Mouse (Mus musculus): Measurements from ENCODE around the gene 4930519P11Rik. TPM values are rescaled to one million over a fixed set of nuclear protein-coding genes. Genes with fewer than 3 reads are reported as not detected.

4930519P11Rik gene
- polyA plus RNA-seq, 1 experiment from 2014 or later: 0.72 TPM

GRCm38 (mm10) chr2:154638521-154638920, 25.3 kb upstream of the 4930519P11Rik start:
- Histone ChIP-seq H3K36me3 (ENCODE audit: control insufficient read depth, insufficient read depth, low read length) (peaks cover 14% of the 10 kb centered on the region), H3K27ac (ENCODE audit: low read depth, low read length) (no peak overlapping the region), H3K9me3 (replicated peaks; ENCODE audit: control insufficient read depth, low read length) (no peaks in the 10 kb centered on the region), H3K27me3 (ENCODE audit: control insufficient read depth, insufficient read depth, low read length) (no peaks in the 10 kb centered on the region), H3K9ac (ENCODE audit: low read depth, low read length) (no peak overlapping the region), H3K4me2 (no peak overlapping the region), H3K4me1 (ENCODE audit: control insufficient read depth, insufficient read depth, low read length) (0 out of 2 replicates have a peak, but pooled peaks cover 3% of the 10 kb centered on the region), H3K4me3 (ENCODE audit: low read depth, low read length) (no peak overlapping the region)
- ATAC-seq (replicated peaks; ENCODE audit: insufficient number of reproducible peaks, low FRiP score, low TSS enrichment): no peak
- WGBS (ENCODE audit: insufficient replicate concordance): 88% methylated on average over 3 of the region's 3 CpGs

- WGBS (ENCODE audit: insufficient replicate concordance): 85% methylated on average over 2 of the region's 2 CpGs
- no peak overlapping the region for H3K4me2 ChIP-seq
- H3K36me3 ChIP-seq (ENCODE audit: control insufficient read depth, insufficient read depth, low read length): peaks cover 12% of the 10 kb centered on the region
- H3K27me3 ChIP-seq (ENCODE audit: control insufficient read depth, insufficient read depth, low read length): no peaks in the 10 kb centered on the region
- H3K27ac ChIP-seq (ENCODE audit: low read depth, low read length): no peak overlapping the region
- no peaks in the 10 kb centered on the region for H3K9me3 ChIP-seq (replicated peaks; ENCODE audit: control insufficient read depth, low read length)
- H3K9ac ChIP-seq (ENCODE audit: low read depth, low read length): no peak overlapping the region
- H3K4me1 ChIP-seq (ENCODE audit: control insufficient read depth, insufficient read depth, low read length): no peaks in the 10 kb centered on the region
- no peak overlapping the region for H3K4me3 ChIP-seq (ENCODE audit: low read depth, low read length)
- ATAC-seq (replicated peaks; ENCODE audit: insufficient number of reproducible peaks, low FRiP score, low TSS enrichment): no peak
Measured at GRCm38 (mm10) chr2:154635826-154636225, 22.6 kb upstream of the 4930519P11Rik start.

DNA sequence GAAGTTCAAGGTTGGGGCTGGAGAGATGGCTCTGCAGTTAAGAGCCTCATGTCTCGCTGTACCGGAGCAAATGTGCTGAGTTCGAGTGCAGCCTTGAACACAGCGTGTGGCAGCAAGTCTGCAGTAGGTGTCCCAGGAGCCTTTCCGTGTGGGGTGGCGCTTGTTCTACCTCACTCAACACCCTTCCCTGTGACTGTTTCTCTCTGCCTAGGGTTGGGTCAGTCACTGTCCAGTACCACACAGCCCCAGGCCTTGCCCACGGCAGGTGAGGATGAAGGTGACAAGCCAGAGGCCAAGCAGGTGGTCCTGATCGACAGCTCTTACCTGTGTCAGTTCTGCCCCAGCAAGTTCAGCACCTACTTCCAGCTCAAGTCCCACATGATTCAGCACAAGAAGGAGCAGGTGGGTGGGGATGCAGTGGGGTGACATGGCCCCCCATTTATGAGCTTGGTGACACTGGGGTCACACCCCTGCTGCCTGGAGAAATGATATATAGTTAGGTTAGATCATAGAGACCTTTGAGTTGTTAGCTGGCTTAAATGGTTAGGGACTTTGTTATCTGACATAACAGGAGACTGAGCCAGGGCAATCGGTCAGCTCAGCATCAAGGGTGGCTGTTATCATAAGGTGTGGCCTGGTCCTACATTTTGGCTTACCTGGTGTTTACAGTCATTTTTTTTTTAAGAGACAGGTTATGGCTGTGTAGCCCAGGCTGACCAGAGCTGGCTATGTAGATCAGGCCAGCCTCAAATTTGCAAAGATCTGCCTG, 20.8 kb upstream of the 4930519P11Rik start:
- H3K4me3 ChIP-seq (ENCODE audit: low read depth, low read length): no peak overlapping the region
- no peaks in the 10 kb centered on the region for H3K4me1 ChIP-seq (ENCODE audit: control insufficient read depth, insufficient read depth, low read length)
- H3K27me3 ChIP-seq (ENCODE audit: control insufficient read depth, insufficient read depth, low read length): no peaks in the 10 kb centered on the region
- peaks cover 12% of the 10 kb centered on the region for H3K36me3 ChIP-seq (ENCODE audit: control insufficient read depth, insufficient read depth, low read length)
- H3K4me2 ChIP-seq: peak overlapping the region; percentile 27
- 84% methylated on average over 9 of the region's 9 CpGs for WGBS (ENCODE audit: insufficient replicate concordance)
- ATAC-seq (replicated peaks; ENCODE audit: insufficient number of reproducible peaks, low FRiP score, low TSS enrichment): no peak; the same call in 1 of the 2 replicates
- 0 out of 2 replicates have a peak overlapping the region, but pooled peaks have one; percentile 5 for H3K27ac ChIP-seq (ENCODE audit: low read depth, low read length)
- no peaks in the 10 kb centered on the region for H3K9me3 ChIP-seq (replicated peaks; ENCODE audit: control insufficient read depth, low read length)
- no peak overlapping the region for H3K9ac ChIP-seq (ENCODE audit: low read depth, low read length)

DNA sequence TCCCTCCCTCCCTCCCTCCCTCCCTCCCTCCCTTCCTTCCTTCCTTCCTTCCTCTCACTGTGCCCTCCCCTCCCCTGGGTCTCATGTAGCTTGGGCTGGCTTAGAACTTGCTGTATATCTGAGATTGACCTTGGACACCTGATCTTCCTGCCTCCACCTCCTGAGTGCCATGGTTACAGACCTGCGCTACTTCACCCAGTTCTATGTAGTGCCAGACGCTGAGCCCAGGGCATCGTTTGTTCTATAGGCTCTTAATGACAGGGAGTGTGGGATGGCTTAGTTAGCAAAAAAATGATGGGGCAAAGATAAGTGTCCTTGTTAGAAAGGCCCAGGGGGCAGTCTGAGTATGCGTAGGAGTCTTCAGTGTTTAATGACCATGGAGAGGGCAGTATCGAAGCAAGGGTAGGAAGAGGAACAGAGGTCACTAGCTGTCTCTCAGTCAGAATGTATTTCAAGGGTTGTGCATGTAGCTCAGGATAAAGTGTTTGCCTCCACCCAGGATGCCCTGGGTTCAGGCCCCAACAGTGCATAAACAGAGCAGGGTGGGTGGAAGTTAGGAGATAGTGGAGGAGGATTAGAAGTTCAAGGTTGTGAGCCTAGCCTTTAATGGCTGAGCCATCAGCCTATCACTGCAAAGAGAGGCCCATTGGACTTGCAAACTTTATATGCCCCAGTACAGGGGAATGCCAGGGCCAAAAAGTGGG, 20.0 kb upstream of the 4930519P11Rik start:
- H3K27ac ChIP-seq (ENCODE audit: low read depth, low read length): peak overlapping the region; percentile 57
- H3K4me2 ChIP-seq: no peak overlapping the region; the same call in 1 of the 2 replicates

GRCm38 (mm10) chr2:154632203-154632780, 19.1 kb upstream of the 4930519P11Rik start:
- H3K27ac ChIP-seq (ENCODE audit: low read depth, low read length): peak overlapping the region; percentile 80
- H3K4me3 ChIP-seq (ENCODE audit: low read depth, low read length): peak overlapping the region; percentile 15
- 76% methylated on average over 16 of the region's 16 CpGs for WGBS (ENCODE audit: insufficient replicate concordance)

More for the DNA sequence above, 20.0 kb upstream of the 4930519P11Rik start:
- Histone ChIP-seq H3K27me3 (ENCODE audit: control insufficient read depth, insufficient read depth, low read length) (no peaks in the 10 kb centered on the region), H3K36me3 (ENCODE audit: control insufficient read depth, insufficient read depth, low read length) (peaks cover 8% of the 10 kb centered on the region), H3K4me1 (ENCODE audit: control insufficient read depth, insufficient read depth, low read length) (no peaks in the 10 kb centered on the region), H3K4me3 (ENCODE audit: low read depth, low read length) (no peak overlapping the region), H3K9ac (ENCODE audit: low read depth, low read length) (no peak overlapping the region), H3K9me3 (replicated peaks; ENCODE audit: control insufficient read depth, low read length) (no peaks in the 10 kb centered on the region)
- no peak for ATAC-seq (replicated peaks; ENCODE audit: insufficient number of reproducible peaks, low FRiP score, low TSS enrichment)
- 80% methylated on average over 5 of the region's 5 CpGs for WGBS (ENCODE audit: insufficient replicate concordance)

DNA sequence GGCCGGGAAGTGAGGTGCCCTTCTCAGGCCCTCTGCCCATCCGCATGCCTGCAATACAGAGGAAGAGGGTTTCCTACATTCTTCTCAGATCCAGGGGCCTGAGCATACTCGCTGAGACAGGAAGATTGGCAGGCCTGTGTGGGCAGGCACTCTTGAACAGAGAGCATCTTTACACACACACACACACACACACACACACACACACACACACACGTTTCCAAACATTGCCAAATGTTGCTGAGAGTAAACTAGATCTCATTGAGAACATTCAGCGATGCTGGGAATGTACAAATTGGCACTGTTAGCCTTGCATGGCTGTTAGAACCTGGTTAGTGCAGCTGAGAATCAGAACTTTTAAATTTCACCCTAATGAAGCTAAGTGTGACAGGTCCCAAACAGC, 17.3 kb upstream of the 4930519P11Rik start:
- H3K27ac ChIP-seq (ENCODE audit: low read depth, low read length): no peak overlapping the region

More at GRCm38 (mm10) chr2:154632203-154632780, 19.1 kb upstream of the 4930519P11Rik start:
- H3K27me3 ChIP-seq (ENCODE audit: control insufficient read depth, insufficient read depth, low read length): no peaks in the 10 kb centered on the region
- H3K4me2 ChIP-seq: peak overlapping the region; percentile 7
- peak; percentile 52; the same call in 1 of the 2 replicates for ATAC-seq (replicated peaks; ENCODE audit: insufficient number of reproducible peaks, low FRiP score, low TSS enrichment)
- H3K9ac ChIP-seq (ENCODE audit: low read depth, low read length): no peak overlapping the region; the same call in 1 of the 2 replicates
- no peaks in the 10 kb centered on the region for H3K9me3 ChIP-seq (replicated peaks; ENCODE audit: control insufficient read depth, low read length)
- H3K4me1 ChIP-seq (ENCODE audit: control insufficient read depth, insufficient read depth, low read length): no peaks in the 10 kb centered on the region
- 0 out of 2 replicates have a peak, but pooled peaks cover 3% of the 10 kb centered on the region for H3K36me3 ChIP-seq (ENCODE audit: control insufficient read depth, insufficient read depth, low read length)

GRCm38 (mm10) chr2:154624137-154624536, 10.9 kb upstream of the 4930519P11Rik start:
- Histone ChIP-seq H3K9ac (ENCODE audit: low read depth, low read length) (no peak overlapping the region), H3K4me2 (no peak overlapping the region), H3K36me3 (ENCODE audit: control insufficient read depth, insufficient read depth, low read length) (peaks cover 3% of the 10 kb centered on the region; the same call in 1 of the 2 replicates), H3K4me1 (ENCODE audit: control insufficient read depth, insufficient read depth, low read length) (0 out of 2 replicates have a peak, but pooled peaks cover 3% of the 10 kb centered on the region), H3K27me3 (ENCODE audit: control insufficient read depth, insufficient read depth, low read length) (no peaks in the 10 kb centered on the region), H3K9me3 (replicated peaks; ENCODE audit: control insufficient read depth, low read length) (no peaks in the 10 kb centered on the region), H3K27ac (ENCODE audit: low read depth, low read length) (no peak overlapping the region), H3K4me3 (ENCODE audit: low read depth, low read length) (no peak overlapping the region)
- ATAC-seq (replicated peaks; ENCODE audit: insufficient number of reproducible peaks, low FRiP score, low TSS enrichment): no peak

More for the DNA sequence above, 17.3 kb upstream of the 4930519P11Rik start:
- Histone ChIP-seq H3K27me3 (ENCODE audit: control insufficient read depth, insufficient read depth, low read length) (no peaks in the 10 kb centered on the region), H3K4me3 (ENCODE audit: low read depth, low read length) (no peak overlapping the region), H3K9ac (ENCODE audit: low read depth, low read length) (no peak overlapping the region), H3K4me1 (ENCODE audit: control insufficient read depth, insufficient read depth, low read length) (no peaks in the 10 kb centered on the region), H3K9me3 (replicated peaks; ENCODE audit: control insufficient read depth, low read length) (no peaks in the 10 kb centered on the region), H3K4me2 (peak overlapping the region; percentile 7; the same call in 1 of the 2 replicates), H3K36me3 (ENCODE audit: control insufficient read depth, insufficient read depth, low read length) (0 out of 2 replicates have a peak, but pooled peaks cover 3% of the 10 kb centered on the region)
- no peak for ATAC-seq (replicated peaks; ENCODE audit: insufficient number of reproducible peaks, low FRiP score, low TSS enrichment)
- 76% methylated on average over 5 of the region's 5 CpGs for WGBS (ENCODE audit: insufficient replicate concordance)

GRCm38 (mm10) chr2:154621684-154622083, 8.4 kb upstream of the 4930519P11Rik start:
- 60% methylated on average over 5 of the region's 5 CpGs for WGBS (ENCODE audit: insufficient replicate concordance)
- no peak for ATAC-seq (replicated peaks; ENCODE audit: insufficient number of reproducible peaks, low FRiP score, low TSS enrichment)

More at GRCm38 (mm10) chr2:154621684-154622083, 8.4 kb upstream of the 4930519P11Rik start:
- Histone ChIP-seq H3K4me2 (no peak overlapping the region), H3K9me3 (replicated peaks; ENCODE audit: control insufficient read depth, low read length) (no peaks in the 10 kb centered on the region), H3K4me3 (ENCODE audit: low read depth, low read length) (no peak overlapping the region), H3K27ac (ENCODE audit: low read depth, low read length) (peak overlapping the region; percentile 16; the same call in 1 of the 2 replicates), H3K4me1 (ENCODE audit: control insufficient read depth, insufficient read depth, low read length) (0 out of 2 replicates have a peak, but pooled peaks cover 3% of the 10 kb centered on the region), H3K9ac (ENCODE audit: low read depth, low read length) (no peak overlapping the region), H3K27me3 (ENCODE audit: control insufficient read depth, insufficient read depth, low read length) (no peaks in the 10 kb centered on the region), H3K36me3 (ENCODE audit: control insufficient read depth, insufficient read depth, low read length) (peaks cover 3% of the 10 kb centered on the region; the same call in 1 of the 2 replicates)

All from heart, embryonic 11.5 days (tissue).